Mouse (Mus musculus): ENCODE results near the gene Cmpk2. TPM values are rescaled to one million over a fixed set of nuclear protein-coding genes. Genes with fewer than 3 reads are reported as not detected.
A peak's percentile ranks its signal among the peaks of the same experiment; 100 is the strongest.

Cmpk2 gene
- polyA plus RNA-seq, 1 experiment from 2014 or later: 15.7 TPM

DNA sequence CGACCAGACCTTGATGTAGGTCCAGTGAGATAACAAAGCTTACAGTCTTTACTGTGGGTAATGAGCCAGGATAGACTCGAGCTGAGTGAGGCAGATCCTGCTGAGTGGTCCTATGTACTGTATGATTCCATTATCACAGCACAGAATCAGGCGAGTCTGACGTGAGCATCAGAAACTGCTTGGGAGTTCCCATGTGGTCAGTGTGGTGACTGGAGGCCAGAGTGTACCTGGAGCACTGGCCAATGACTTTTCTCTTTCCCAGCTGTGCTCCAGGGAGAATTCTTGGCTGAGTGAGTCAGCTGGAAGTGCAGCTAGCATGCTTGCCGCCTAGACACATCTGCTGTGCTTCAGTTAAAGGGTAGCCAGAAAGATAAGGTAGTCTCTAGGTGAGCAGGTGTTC lies 14.3 kb upstream of the Cmpk2 start:
- WGBS: 35% methylated on average over 5 of the region's 5 CpGs
- Histone ChIP-seq H3K27ac (no peak overlapping the region), H3K9me3 (replicated peaks; ENCODE audit: low read length) (no peaks in the 10 kb centered on the region), H3K4me2 (ENCODE audit: low read length) (peak overlapping the region; percentile 46), H3K27me3 (ENCODE audit: insufficient read depth, low read length) (no peaks in the 10 kb centered on the region), H3K36me3 (ENCODE audit: insufficient read depth, low read length) (no peaks in the 10 kb centered on the region), H3K9ac (ENCODE audit: low read depth, low read length) (no peak overlapping the region), H3K4me3 (replicated peaks; ENCODE audit: low read depth, low read length) (peak overlapping the region; percentile 26; the same call in 1 of the 2 replicates), H3K4me1 (replicated peaks; ENCODE audit: insufficient read depth, low read length) (peaks cover 9% of the 10 kb centered on the region)
- TF ChIP-seq CTCF (IDR thresholded peaks at IDR 0.05; ENCODE audit: low read depth): no peak
- no peak for DNase-seq (ENCODE audit: low spot score)
- no peak for ATAC-seq (replicated peaks; ENCODE audit: low FRiP score, low read depth)

- Histone ChIP-seq H3K9ac (ENCODE audit: low read depth, low read length) (no peak within 1 kb of the TSS), H3K4me3 (replicated peaks; ENCODE audit: low read depth, low read length) (peak within 1 kb of the TSS; percentile 26), H3K4me1 (replicated peaks; ENCODE audit: insufficient read depth, low read length) (peaks cover 9% of the 10 kb centered on the region), H3K9me3 (replicated peaks; ENCODE audit: low read length) (no peaks in the 10 kb centered on the region), H3K27me3 (ENCODE audit: insufficient read depth, low read length) (no peaks in the 10 kb centered on the region), H3K4me2 (ENCODE audit: low read length) (peak within 1 kb of the TSS; percentile 46), H3K36me3 (ENCODE audit: insufficient read depth, low read length) (no peaks in the 10 kb centered on the region), H3K27ac (peak within 1 kb of the TSS; percentile 60)
- ATAC-seq (replicated peaks; ENCODE audit: low FRiP score, low read depth) (peak; percentile 72), DNase-seq (ENCODE audit: low spot score) (peak; percentile 68)
- 37% methylated on average over 13 of the region's 13 CpGs for WGBS
- no peak for TF ChIP-seq CTCF (IDR thresholded peaks at IDR 0.05; ENCODE audit: low read depth)
These were observed 12.8 kb upstream of the Cmpk2 start, which contains the start of gene Rsad2 for GRCm38 (mm10) chr12:26456028-26456698. TSS of gene Rsad2 (minus strand) at chr12:26456452.

- TF ChIP-seq CTCF (IDR thresholded peaks at IDR 0.05; ENCODE audit: low read depth): no peak
- ATAC-seq (replicated peaks; ENCODE audit: low FRiP score, low read depth) (no peak), DNase-seq (ENCODE audit: low spot score) (peak; percentile 41)
- Histone ChIP-seq H3K4me3 (replicated peaks; ENCODE audit: low read depth, low read length) (no peak overlapping the region), H3K36me3 (ENCODE audit: insufficient read depth, low read length) (no peaks in the 10 kb centered on the region), H3K9me3 (replicated peaks; ENCODE audit: low read length) (no peaks in the 10 kb centered on the region), H3K4me2 (ENCODE audit: low read length) (no peak overlapping the region), H3K4me1 (replicated peaks; ENCODE audit: insufficient read depth, low read length) (peaks cover 5% of the 10 kb centered on the region), H3K27me3 (ENCODE audit: insufficient read depth, low read length) (no peaks in the 10 kb centered on the region), H3K27ac (no peak overlapping the region), H3K9ac (ENCODE audit: low read depth, low read length) (no peak overlapping the region)
- 50% methylated on average over 2 of the region's 2 CpGs for WGBS
These were observed 8.9 kb upstream of the Cmpk2 start for GRCm38 (mm10) chr12:26460091-26460490.

GRCm38 (mm10) chr12:26465600-26465999 lies 3.4 kb upstream of the Cmpk2 start:
- H3K36me3 ChIP-seq (ENCODE audit: insufficient read depth, low read length): no peaks in the 10 kb centered on the region
- peak; percentile 51; the same call in 1 of the 2 replicates for TF ChIP-seq CTCF (IDR thresholded peaks at IDR 0.05; ENCODE audit: low read depth)
- 63% methylated on average over 5 of the region's 5 CpGs for WGBS
- no peaks in the 10 kb centered on the region for H3K9me3 ChIP-seq (replicated peaks; ENCODE audit: low read length)
- no peaks in the 10 kb centered on the region for H3K27me3 ChIP-seq (ENCODE audit: insufficient read depth, low read length)
- no peak overlapping the region for H3K4me2 ChIP-seq (ENCODE audit: low read length)
- no peak overlapping the region for H3K27ac ChIP-seq
- DNase-seq (ENCODE audit: low spot score) (peak; percentile 53), ATAC-seq (replicated peaks; ENCODE audit: low FRiP score, low read depth) (no peak)
- H3K4me3 ChIP-seq (replicated peaks; ENCODE audit: low read depth, low read length): no peak overlapping the region
- no peak overlapping the region for H3K9ac ChIP-seq (ENCODE audit: low read depth, low read length)
- peaks cover 2% of the 10 kb centered on the region; the same call in 1 of the 2 replicates for H3K4me1 ChIP-seq (replicated peaks; ENCODE audit: insufficient read depth, low read length)

- 0 out of 2 replicates have a peak, but pooled peaks have one; percentile 2 for ATAC-seq (replicated peaks; ENCODE audit: low FRiP score, low read depth)
- DNase-seq (ENCODE audit: low spot score): peak; percentile 45
- Histone ChIP-seq H3K9ac (ENCODE audit: low read depth, low read length) (peak overlapping the region; percentile 80), H3K27ac (0 out of 2 replicates have a peak overlapping the region, but pooled peaks have one; percentile 87), H3K36me3 (ENCODE audit: insufficient read depth, low read length) (no peaks in the 10 kb centered on the region), H3K4me1 (replicated peaks; ENCODE audit: insufficient read depth, low read length) (peaks cover 7% of the 10 kb centered on the region; the same call in 1 of the 2 replicates), H3K9me3 (replicated peaks; ENCODE audit: low read length) (no peaks in the 10 kb centered on the region), H3K4me3 (replicated peaks; ENCODE audit: low read depth, low read length) (peak overlapping the region; percentile 71), H3K4me2 (ENCODE audit: low read length) (peak overlapping the region; percentile 93), H3K27me3 (ENCODE audit: insufficient read depth, low read length) (no peaks in the 10 kb centered on the region)
- peak; percentile 30; the same call in 1 of the 2 replicates for TF ChIP-seq CTCF (IDR thresholded peaks at IDR 0.05; ENCODE audit: low read depth)
- WGBS: 21% methylated on average over 6 of the region's 6 CpGs
These were observed 1.0 kb downstream of the Cmpk2 start for GRCm38 (mm10) chr12:26470042-26470409.

GRCm38 (mm10) chr12:26471376-26471775 lies 2.4 kb downstream of the Cmpk2 start:
- Histone ChIP-seq H3K9ac (ENCODE audit: low read depth, low read length) (no peak overlapping the region), H3K27ac (no peak overlapping the region), H3K27me3 (ENCODE audit: insufficient read depth, low read length) (no peaks in the 10 kb centered on the region), H3K4me1 (replicated peaks; ENCODE audit: insufficient read depth, low read length) (peaks cover 7% of the 10 kb centered on the region; the same call in 1 of the 2 replicates), H3K9me3 (replicated peaks; ENCODE audit: low read length) (no peaks in the 10 kb centered on the region), H3K4me2 (ENCODE audit: low read length) (peak overlapping the region; percentile 93), H3K4me3 (replicated peaks; ENCODE audit: low read depth, low read length) (no peak overlapping the region), H3K36me3 (ENCODE audit: insufficient read depth, low read length) (no peaks in the 10 kb centered on the region)
- DNase-seq (ENCODE audit: low spot score) (no peak), ATAC-seq (replicated peaks; ENCODE audit: low FRiP score, low read depth) (no peak)
- TF ChIP-seq CTCF (IDR thresholded peaks at IDR 0.05; ENCODE audit: low read depth): no peak
- WGBS: 56% methylated on average over 3 of the region's 3 CpGs

All from kidney, postnatal 0 days (tissue).